Mouse (Mus musculus) retina, postnatal 1 day (tissue): ENCODE results near the gene Hdac6.

Experiments used
- DNase-seq: peaks from one replicate; pipeline ENCODE4 v3.0.0-alpha.2; 2012

Gene Hdac6

GRCm38 (mm10) chrX:7947108-7947899 is at the start of gene Hdac6:
TSS of gene Hdac6 (minus strand) at chrX:7947889.
- DNase-seq: no peak

- no peak for DNase-seq
Measured at GRCm38 (mm10) chrX:7993068-7993735, 45.5 kb upstream of the Hdac6 start.

- no peak for DNase-seq
Measured at GRCm38 (mm10) chrX:7992379-7993067, 44.8 kb upstream of the Hdac6 start.

GRCm38 (mm10) chrX:7981368-7981767 is 33.7 kb upstream of the Hdac6 start:
- DNase-seq: no peak

GRCm38 (mm10) chrX:7977892-7978291 is 30.2 kb upstream of the Hdac6 start, which contains the start of gene Gata1:
TSS of gene Gata1 (minus strand) at chrX:7978071.
- DNase-seq: no peak

- no peak for DNase-seq
Measured at GRCm38 (mm10) chrX:7971292-7971691, 23.6 kb upstream of the Hdac6 start.

GRCm38 (mm10) chrX:7968899-7969298 is 21.2 kb upstream of the Hdac6 start:
- no peak for DNase-seq

- no peak for DNase-seq
Measured at GRCm38 (mm10) chrX:7968226-7968625, 20.5 kb upstream of the Hdac6 start.

DNA sequence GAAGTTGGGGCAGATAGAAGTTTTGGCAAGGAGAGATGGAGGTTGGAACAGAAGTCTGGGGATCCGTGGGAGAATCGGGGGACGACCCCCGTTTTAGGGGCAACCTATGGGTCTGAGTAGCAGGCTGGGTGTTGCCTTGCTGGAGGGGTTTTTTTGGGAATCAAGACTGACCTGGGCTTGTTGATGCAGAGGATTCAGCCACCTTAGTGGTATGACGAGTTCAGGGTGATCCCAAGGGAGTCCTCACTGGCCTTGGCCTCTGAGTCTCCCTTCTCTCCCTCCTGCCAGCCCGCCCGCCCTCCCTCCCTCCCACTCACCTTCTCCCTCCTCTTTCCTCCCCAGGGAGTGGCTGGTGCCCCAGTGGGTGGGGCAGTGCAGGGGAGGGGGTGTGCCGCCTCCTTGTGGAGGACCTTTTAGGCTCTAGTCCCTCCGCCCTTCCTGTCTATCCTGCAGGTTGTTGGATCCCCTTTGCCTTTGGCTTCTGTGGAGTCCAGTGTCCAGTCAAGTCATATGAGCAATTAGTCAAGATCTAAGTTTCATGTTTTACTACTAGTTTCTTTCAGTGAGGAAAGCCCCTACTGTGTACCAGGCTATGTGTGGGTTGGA is 20.0 kb upstream of the Hdac6 start:
- no peak for DNase-seq

DNA sequence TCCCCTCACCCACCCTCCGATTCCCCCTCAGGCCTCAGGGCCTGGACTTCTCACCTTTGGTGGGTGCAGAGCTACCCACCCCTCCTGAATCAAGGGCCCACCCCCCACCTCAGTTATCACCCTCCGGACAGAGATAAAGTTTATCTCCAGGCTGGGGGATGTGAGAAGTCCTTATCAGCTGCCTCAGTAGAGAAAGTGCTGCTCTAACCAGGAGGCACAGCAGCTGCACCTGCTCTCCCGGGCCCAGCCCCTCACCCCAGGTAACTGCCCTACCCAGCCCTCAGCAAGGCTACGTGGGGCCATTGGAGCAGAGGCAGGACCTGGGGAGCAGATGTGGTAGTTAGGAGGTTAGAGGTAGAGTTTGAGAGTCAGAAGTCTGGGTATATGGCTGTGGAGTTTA is 18.5 kb upstream of the Hdac6 start:
- DNase-seq: no peak

GRCm38 (mm10) chrX:7963829-7964626 is 16.3 kb upstream of the Hdac6 start:
- DNase-seq: no peak

GRCm38 (mm10) chrX:7958868-7959267 is 11.2 kb upstream of the Hdac6 start:
- DNase-seq: no peak

DNA sequence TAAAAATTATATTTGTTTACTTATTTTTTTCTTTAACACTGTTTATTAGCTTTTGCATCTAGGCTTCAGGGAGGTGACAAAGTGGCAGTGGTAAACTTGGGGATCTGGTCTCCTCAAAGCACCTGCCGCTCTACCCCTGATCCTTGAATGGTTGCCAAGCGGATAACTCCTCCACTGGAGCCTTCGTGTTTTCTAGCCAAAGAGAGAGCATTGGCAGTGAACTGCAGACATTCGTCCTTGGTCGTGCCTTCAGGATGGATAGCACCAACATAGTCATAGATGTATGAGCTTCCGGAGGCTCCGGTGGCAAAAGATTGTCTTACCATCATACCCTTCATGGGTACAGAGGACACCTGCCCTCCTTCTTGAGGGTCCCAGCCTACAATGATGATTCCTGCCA is 2.4 kb upstream of the Hdac6 start:
- no peak for DNase-seq

DNA sequence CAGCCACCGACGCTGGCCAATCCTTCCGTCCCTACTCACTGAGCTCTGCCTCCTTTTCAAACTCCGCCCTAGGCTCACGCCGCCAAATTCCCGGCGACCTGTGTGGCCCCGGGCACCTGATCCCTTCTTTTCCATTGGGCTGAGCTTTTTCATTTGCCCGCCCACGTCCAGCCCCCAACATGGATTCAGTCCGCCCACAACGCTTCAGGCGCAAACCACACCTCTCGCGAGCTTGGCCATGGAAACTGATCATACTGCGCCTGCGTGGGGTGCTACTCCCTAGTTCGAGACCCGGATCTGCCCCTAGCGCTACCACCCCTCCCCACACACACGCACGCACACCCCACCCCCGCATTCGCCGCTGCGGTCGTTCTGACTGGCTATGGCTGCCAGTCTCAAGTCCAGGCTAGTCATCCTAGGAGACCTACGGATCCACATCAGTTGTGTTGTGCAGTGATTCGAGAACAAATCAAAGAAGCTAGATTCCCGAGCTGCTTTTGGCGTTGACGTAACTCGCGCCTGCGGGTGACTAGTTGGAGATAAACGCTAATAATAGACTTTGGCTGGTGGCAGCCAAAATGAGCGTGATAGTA is 307 bp upstream of the Hdac6 start:
- DNase-seq: peak; percentile 98

DNA sequence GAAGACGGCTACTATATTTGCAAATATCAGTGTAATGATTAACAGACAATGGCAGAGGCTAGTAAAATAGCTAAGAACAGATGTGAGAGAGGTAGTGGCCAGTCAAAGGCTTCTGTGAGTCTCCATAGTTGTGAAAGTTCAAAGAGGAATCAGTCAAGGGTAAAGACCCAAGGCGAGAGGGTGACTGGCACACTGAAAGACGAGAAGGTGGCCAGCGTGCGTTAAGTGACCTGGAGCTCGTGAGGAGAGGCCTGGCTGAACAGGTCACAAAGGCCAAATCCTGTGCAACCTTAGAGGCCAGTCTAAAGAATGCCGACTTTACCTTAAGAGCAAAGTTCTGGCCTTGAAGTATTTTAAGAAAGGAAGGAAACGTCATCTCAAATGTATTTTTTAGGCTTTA is 2.1 kb downstream of the Hdac6 start:
- DNase-seq: no peak

- DNase-seq: no peak
Measured at GRCm38 (mm10) chrX:7937667-7938066, 10.0 kb downstream of the Hdac6 start.

DNA sequence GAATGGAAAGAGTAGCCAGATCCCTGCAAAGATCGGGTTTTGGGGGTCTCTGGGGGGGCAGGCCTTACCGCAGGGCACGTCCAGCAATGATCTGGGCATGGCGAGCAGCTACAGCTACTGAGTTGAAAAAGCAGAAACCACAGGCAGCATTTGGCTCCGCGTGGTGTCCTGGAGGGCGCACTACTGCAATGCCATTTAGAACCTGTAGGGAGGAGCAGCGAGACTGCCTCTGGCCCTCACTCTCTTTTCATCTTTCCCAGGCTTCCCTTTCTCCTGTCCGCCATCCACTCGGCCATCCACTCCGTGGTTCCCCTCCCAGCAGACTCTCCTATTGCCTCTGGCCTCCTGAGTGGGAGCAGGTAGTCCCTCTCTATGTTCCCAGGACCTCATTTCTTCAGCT is 10.8 kb downstream of the Hdac6 start:
- no peak for DNase-seq

DNA sequence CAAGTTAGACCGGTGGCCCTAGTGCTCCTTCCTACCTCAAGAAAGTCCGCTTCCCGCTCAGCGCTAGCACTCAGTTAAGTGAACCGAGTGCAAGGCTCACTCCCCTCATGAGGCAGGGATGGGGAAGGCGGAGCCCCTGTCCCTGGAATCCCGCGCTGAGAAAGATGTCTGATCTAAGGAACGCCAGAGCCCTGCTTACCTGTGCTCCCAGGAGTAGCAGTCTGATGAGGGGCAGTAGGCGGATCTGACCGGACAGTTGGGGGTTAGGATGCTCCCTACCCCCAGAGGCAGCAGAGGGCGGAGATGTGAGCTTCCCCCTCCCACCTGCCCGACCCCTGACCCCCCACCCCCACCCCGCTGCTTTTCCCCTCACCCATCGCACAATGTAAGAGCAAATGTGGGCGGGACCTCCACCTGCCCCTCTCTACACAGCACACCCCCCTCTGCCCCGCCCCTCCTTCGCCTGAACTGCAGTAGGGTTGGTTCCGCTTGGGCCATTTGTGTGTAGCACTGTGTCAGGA is 19.4 kb downstream of the Hdac6 start, which contains the start of gene Eras:
Gene Eras, minus strand, starts transcription at position 338 of the 521 bp plus-strand sequence.
- DNase-seq: no peak

DNA sequence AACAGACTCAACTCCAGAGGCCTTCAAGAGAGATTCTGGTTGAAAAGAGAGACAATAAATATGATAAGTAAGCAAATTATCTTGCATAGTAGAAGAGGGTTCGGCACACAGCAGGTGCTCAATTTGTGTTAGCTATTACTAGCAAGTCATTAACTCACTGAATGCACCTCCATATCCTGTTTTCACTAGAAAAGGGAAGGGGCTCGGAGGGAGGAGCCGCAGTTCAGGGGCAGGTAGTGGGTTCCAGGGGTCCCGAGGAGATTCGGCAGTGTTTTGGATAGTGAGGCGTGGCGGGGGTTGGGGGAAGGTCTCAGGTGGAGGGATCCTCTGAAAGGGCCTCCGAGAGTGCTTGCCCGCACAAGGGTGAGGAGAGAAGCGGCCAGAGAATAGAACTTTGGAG is 20.6 kb downstream of the Hdac6 start:
- no peak for DNase-seq

- DNase-seq: no peak
Measured at GRCm38 (mm10) chrX:7926266-7926665, 21.4 kb downstream of the Hdac6 start.

DNA sequence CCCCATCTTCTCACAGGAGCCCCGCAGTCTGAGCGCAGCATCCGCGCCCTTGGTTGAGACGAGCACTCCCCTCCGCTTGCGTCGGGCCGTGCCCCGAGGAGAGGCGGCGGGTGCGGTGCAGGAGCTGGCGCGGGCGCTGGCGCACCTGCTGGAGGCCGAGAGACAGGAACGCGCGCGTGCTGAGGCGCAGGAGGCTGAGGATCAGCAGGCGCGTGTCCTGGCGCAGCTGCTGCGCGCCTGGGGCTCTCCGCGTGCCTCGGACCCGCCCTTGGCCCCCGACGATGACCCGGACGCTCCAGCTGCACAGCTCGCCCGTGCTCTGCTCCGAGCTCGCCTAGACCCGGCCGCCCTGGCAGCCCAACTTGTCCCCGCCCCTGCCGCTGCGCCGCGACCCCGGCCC is 25.7 kb downstream of the Hdac6 start:
- DNase-seq: peak; percentile 56
